Mouse (Mus musculus) stomach, postnatal 0 days (tissue): ENCODE measurements at regions not wholly inside any gene's neighbourhood (a gene's known extent, or its start where the extent isn't known, plus 50 kb on each side); places are given as distances from the start of the nearest gene placed in this dataset.

Experiments used
- CTCF ChIP-seq: IDR thresholded peaks from 2 replicates; pipeline ENCODE4 v1.5.1; 2016; ENCODE audit warnings: antibody characterized with exemption, low read depth, mild to moderate bottlenecking, moderate library complexity
- EP300 ChIP-seq: optimal IDR thresholded peaks from 2 replicates; pipeline ENCODE3; 2016; ENCODE audit warnings: antibody characterized with exemption

DNA sequence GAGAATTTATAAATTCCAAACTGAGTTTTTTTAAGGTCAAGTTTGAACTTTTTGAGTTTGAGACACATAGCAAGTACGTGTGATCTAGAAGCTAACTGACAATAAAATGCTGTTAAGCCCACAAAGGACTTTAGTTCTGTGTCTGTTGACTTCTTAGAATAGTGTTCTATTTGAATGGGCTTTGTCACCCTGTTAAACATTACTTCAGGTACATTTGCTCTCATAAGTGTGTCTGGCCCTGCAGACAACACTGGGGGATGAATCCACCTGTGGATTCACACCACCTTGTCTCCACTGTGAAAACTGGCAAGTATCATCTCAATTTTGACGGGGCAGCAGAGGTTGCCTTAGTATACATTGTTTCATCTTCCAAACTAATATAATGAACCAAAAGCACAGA, 70.5 kb upstream of the Tcerg1l start:
- TF ChIP-seq CTCF (no peak), EP300 (no peak)
